Mouse (Mus musculus) olfactory bulb, adult 2 months (tissue): ENCODE measurements at regions not wholly inside any gene's neighbourhood (a gene's known extent, or its start where the extent isn't known, plus 50 kb on each side); places are given as distances from the start of the nearest gene placed in this dataset.

Source experiments
- H3K27ac ChIP-seq: fragments of 200-500 bp; 2 replicates; pipeline ENCODE4 v1.5.1; 2012; ENCODE audit warnings: low read depth, low read length; ENCODE audit not compliant: insufficient read depth
- H3K4me1 ChIP-seq: fragments of 200-500 bp; 2 replicates; pipeline ENCODE4 v1.6.1; 2012; ENCODE audit warnings: low read length; ENCODE audit not compliant: control insufficient read depth, insufficient read depth
- H3K4me3 ChIP-seq: fragments of 200-500 bp; 2 replicates; pipeline ENCODE4 v1.5.1; 2012; ENCODE audit warnings: mild to moderate bottlenecking, low read depth, low read length, moderate library complexity; ENCODE audit not compliant: insufficient read depth
- CTCF ChIP-seq: fragments of 200-500 bp; IDR thresholded peaks from 2 replicates; pipeline ENCODE4 v1.5.1; 2012; ENCODE audit warnings: low read depth, mild to moderate bottlenecking, low read length, moderate library complexity; ENCODE audit not compliant: insufficient read depth
- POLR2A ChIP-seq: fragments of 200-500 bp; IDR thresholded peaks from 2 replicates; pipeline ENCODE4 v1.6.1; 2012; ENCODE audit warnings: mild to moderate bottlenecking, low read depth, low read length, moderate library complexity; ENCODE audit not compliant: insufficient read depth
- WGBS: fragments of 180-500 bp; shearing (Covaris S2); methylation state at CpG from one replicate; pipeline ENCODE4 v1.1.7; 2018; 5-methylcytosine and 5-hydroxymethylcytosine counted together

GRCm38 (mm10) chr3:149358570-149359193 lies 368.3 kb upstream of the Adgrl2 start:
- Histone ChIP-seq H3K4me3 (no peak overlapping the region), H3K4me1 (no peaks in the 10 kb centered on the region), H3K27ac (no peak overlapping the region)
- TF ChIP-seq CTCF (no peak), POLR2A (no peak)
- WGBS = 23% methylated on average over 6 of the region's 6 CpGs

GRCm38 (mm10) chr3:149357903-149358569 lies 367.7 kb upstream of the Adgrl2 start:
- no peak overlapping the region for H3K4me3 ChIP-seq

GRCm38 (mm10) chr3:149357121-149357520 lies 366.8 kb upstream of the Adgrl2 start:
- TF ChIP-seq POLR2A (no peak), CTCF (no peak)
- Histone ChIP-seq H3K4me1 (no peaks in the 10 kb centered on the region), H3K27ac (no peak overlapping the region), H3K4me3 (no peak overlapping the region)
- 84% methylated on average over 2 of the region's 2 CpGs for WGBS

More at GRCm38 (mm10) chr3:149357903-149358569, 367.7 kb upstream of the Adgrl2 start:
- WGBS = 35% methylated on average over 14 of the region's 14 CpGs
- no peak overlapping the region for H3K27ac ChIP-seq
- TF ChIP-seq POLR2A (no peak), CTCF (no peak)
- no peaks in the 10 kb centered on the region for H3K4me1 ChIP-seq

DNA sequence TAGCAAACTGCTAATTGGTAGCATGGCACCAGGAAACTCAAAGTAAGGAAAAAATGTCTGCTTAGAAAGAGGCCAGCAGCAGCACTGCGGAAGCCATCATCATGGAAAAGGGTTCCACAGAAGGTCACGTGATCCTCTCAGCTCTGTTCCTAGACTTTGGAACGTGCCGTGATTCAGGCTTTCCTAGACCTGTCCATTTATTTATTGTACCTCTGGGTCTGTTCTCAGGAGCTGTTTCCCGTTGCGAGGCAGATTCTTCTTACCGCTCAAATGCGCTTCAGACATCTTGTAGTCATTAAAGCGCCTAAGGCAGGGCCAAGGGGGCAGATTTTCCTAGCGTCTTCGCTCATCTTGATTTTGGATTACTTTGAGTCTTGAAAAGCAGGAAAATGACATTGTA lies 365.0 kb upstream of the Adgrl2 start:
- no peak for TF ChIP-seq CTCF
- TF ChIP-seq POLR2A = no peak
- no peaks in the 10 kb centered on the region for H3K4me1 ChIP-seq
- no peak overlapping the region for H3K4me3 ChIP-seq
- WGBS = 95% methylated on average over 11 of the region's 11 CpGs
- H3K27ac ChIP-seq = no peak overlapping the region

- WGBS = 68% methylated on average over 5 of the region's 5 CpGs
- H3K4me3 ChIP-seq = no peak overlapping the region
- no peak overlapping the region for H3K27ac ChIP-seq
- H3K4me1 ChIP-seq = no peaks in the 10 kb centered on the region
- no peak for TF ChIP-seq POLR2A
- TF ChIP-seq CTCF = no peak
Observed at GRCm38 (mm10) chr3:149353958-149354357, 363.6 kb upstream of the Adgrl2 start.

DNA sequence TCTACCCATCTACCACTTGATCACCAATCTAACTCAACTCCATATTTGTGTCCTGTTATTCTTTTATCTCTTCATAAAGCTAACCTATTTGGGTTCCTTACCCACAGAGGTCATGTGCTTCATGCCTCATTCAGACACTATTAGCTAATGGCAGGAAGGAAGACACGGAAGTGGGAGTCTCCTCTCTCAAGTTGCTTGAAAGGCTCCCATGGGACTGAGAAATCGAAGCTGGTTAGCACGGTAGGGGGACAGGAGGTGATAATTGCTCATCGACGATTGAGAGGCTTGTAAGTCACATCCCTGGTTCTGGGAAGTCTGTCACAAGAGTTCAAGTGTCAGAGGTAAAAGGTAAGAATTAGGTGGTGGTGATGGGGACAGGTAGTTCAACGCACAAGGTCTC lies 362.2 kb upstream of the Adgrl2 start:
- no peak overlapping the region for H3K27ac ChIP-seq
- no peak for TF ChIP-seq CTCF
- no peak for TF ChIP-seq POLR2A
- 91% methylated on average over 6 of the region's 6 CpGs for WGBS
- H3K4me3 ChIP-seq = no peak overlapping the region
- H3K4me1 ChIP-seq = no peaks in the 10 kb centered on the region

- Histone ChIP-seq H3K4me1 (no peaks in the 10 kb centered on the region), H3K27ac (no peak overlapping the region), H3K4me3 (no peak overlapping the region)
- WGBS = 82% methylated on average over 6 of the region's 6 CpGs
- no peak for TF ChIP-seq POLR2A
- TF ChIP-seq CTCF = no peak
Observed at GRCm38 (mm10) chr3:149349731-149350130, 359.4 kb upstream of the Adgrl2 start.

DNA sequence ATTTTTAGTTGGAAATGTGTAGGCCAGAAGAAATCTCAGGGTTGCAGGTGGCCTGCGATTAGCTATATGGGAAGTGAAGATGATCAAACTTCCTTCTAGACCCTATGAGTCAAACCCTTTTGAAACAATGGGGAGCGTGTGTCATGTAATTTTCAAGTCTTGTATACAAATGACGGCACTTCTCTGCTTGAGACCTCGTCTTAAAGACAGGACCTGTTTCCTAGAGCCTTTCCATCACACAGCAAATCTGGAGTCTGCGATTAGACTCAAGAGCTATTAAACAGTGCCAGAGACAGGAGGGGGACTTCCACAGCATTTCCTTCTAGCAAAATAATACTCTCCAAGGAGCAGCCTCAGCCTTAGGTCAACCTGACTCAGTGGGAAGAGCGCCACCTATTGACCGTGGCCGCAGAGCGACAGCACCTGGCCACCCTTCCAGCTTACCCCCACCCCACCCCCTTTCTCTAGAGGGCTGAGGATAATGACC lies 358.9 kb upstream of the Adgrl2 start:
- Histone ChIP-seq H3K4me1 (no peaks in the 10 kb centered on the region), H3K27ac (no peak overlapping the region), H3K4me3 (no peak overlapping the region)
- no peak for TF ChIP-seq POLR2A
- no peak for TF ChIP-seq CTCF
- 31% methylated on average over 9 of the region's 9 CpGs for WGBS

GRCm38 (mm10) chr3:149348459-149348971 lies 358.2 kb upstream of the Adgrl2 start:
- TF ChIP-seq CTCF = no peak
- TF ChIP-seq POLR2A = no peak
- Histone ChIP-seq H3K27ac (no peak overlapping the region), H3K4me3 (no peak overlapping the region), H3K4me1 (no peaks in the 10 kb centered on the region)
- whole genome bisulfite sequencing = 60% methylated on average over 1 of the region's 1 CpGs
